ENCODE assay signal across 31 mouse cellular contexts in genomic region chr6:127591467-127591866, GRCm38 (mm10). TPM values are rescaled to one million over a fixed set of nuclear protein-coding genes. Genes with fewer than 3 reads are reported as not detected.
DNase-seq lines count a peak whose midpoint lies in the region; ATAC-seq and TF ChIP-seq lines count a peak whose summit lies in the region.
"Had no signal": no experiment of that assay in that cellular context is flagged by ENCODE, and none has a peak within 500 bp of the region (broad histone marks: within the 10 kb centered on the region; RNA-seq: fewer than 3 reads in every experiment).

No protein-coding gene starts in this region.

- no peak overlapping the region for H3K27ac ChIP-seq in intestine, embryonic 15.5 days
- H3K27ac ChIP-seq in liver, embryonic 12.5 days: peak overlapping the region; percentile 61
- H3K27ac ChIP-seq in liver, postnatal 0 days (ENCODE audit: low read depth): no peak overlapping the region
- H3K27ac ChIP-seq in layer of hippocampus, adult 2 months: no peak overlapping the region
- no peak overlapping the region for H3K27ac ChIP-seq in midbrain, postnatal 0 days (ENCODE audit: low read depth, low read length)
- H3K27ac ChIP-seq: forebrain, embryonic 13.5 days; heart, embryonic 10.5 days; heart, embryonic 15.5 days; kidney, embryonic 15.5 days; limb, embryonic 13.5 days; macrophage; midbrain, embryonic 10.5 days; neural tube, embryonic 13.5 days had no signal

- 0 out of 2 replicates have a peak, but pooled peaks cover 5% of the 10 kb centered on the region for H3K4me1 ChIP-seq in intestine, embryonic 15.5 days (replicated peaks)
- peaks cover 44% of the 10 kb centered on the region for H3K4me1 ChIP-seq in liver, embryonic 12.5 days
- 0 out of 2 replicates have a peak, but pooled peaks cover 7% of the 10 kb centered on the region for H3K4me1 ChIP-seq in liver, postnatal 0 days (ENCODE audit: insufficient read depth)
- no peaks in the 10 kb centered on the region for H3K4me1 ChIP-seq in midbrain, postnatal 0 days (ENCODE audit: insufficient read depth, low read length)
- H3K4me1 ChIP-seq: heart, embryonic 10.5 days; heart, embryonic 15.5 days; kidney, embryonic 15.5 days had no signal

- 62% methylated on average over 3 of the region's 3 CpGs for WGBS in intestine, embryonic 15.5 days
- 38% methylated on average over 3 of the region's 3 CpGs for WGBS in liver, embryonic 12.5 days (ENCODE audit: insufficient replicate concordance)
- 50% methylated on average over 3 of the region's 3 CpGs for WGBS in liver, postnatal 0 days (ENCODE audit: insufficient replicate concordance)
- 61% methylated on average over 3 of the region's 3 CpGs for WGBS in midbrain, postnatal 0 days

- no peak overlapping the region for H3K4me3 ChIP-seq in intestine, embryonic 15.5 days (replicated peaks)
- H3K4me3 ChIP-seq in liver, embryonic 12.5 days: no peak overlapping the region
- no peak overlapping the region for H3K4me3 ChIP-seq in liver, postnatal 0 days (ENCODE audit: low read depth, low read length)
- H3K4me3 ChIP-seq in layer of hippocampus, adult 2 months: no peak overlapping the region
- no peak overlapping the region for H3K4me3 ChIP-seq in midbrain, postnatal 0 days (ENCODE audit: low read depth, low read length)
- H3K4me3 ChIP-seq: erythroblast, embryonic 14.5 days; forebrain, embryonic 13.5 days; heart, embryonic 10.5 days; heart, embryonic 15.5 days; kidney, embryonic 15.5 days; limb, embryonic 13.5 days; midbrain, embryonic 10.5 days; myocyte; neural tube, embryonic 13.5 days had no signal

- peak; percentile 85 for TF ChIP-seq EP300 in liver, postnatal 0 days (IDR thresholded peaks at IDR 0.05; ENCODE audit: low read depth)

- no peak overlapping the region for H3K4me2 ChIP-seq in intestine, embryonic 15.5 days (replicated peaks)
- peak overlapping the region; percentile 25 for H3K4me2 ChIP-seq in liver, embryonic 12.5 days
- H3K4me2 ChIP-seq in liver, postnatal 0 days (ENCODE audit: low read depth, low read length): no peak overlapping the region
- no peak overlapping the region for H3K4me2 ChIP-seq in midbrain, postnatal 0 days (ENCODE audit: low read depth, low read length, poor library complexity, severe bottlenecking)
- H3K4me2 ChIP-seq: forebrain, embryonic 13.5 days; heart, embryonic 15.5 days; kidney, embryonic 15.5 days; limb, embryonic 13.5 days; neural tube, embryonic 13.5 days had no signal

- H3K9ac ChIP-seq in intestine, embryonic 15.5 days: no peak overlapping the region
- no peak overlapping the region for H3K9ac ChIP-seq in liver, embryonic 12.5 days
- H3K9ac ChIP-seq in liver, postnatal 0 days (replicated peaks): no peak overlapping the region
- no peak overlapping the region for H3K9ac ChIP-seq in midbrain, postnatal 0 days (replicated peaks; ENCODE audit: low read length, poor library complexity, severe bottlenecking)
- H3K9ac ChIP-seq: forebrain, embryonic 13.5 days; heart, embryonic 15.5 days; kidney, embryonic 15.5 days; limb, embryonic 13.5 days; neural tube, embryonic 13.5 days had no signal

- peak; percentile 65 for ATAC-seq in intestine, embryonic 15.5 days
- peak; percentile 82 for ATAC-seq in liver, embryonic 12.5 days
- peak; percentile 21; the same call in 1 of the 2 replicates for ATAC-seq in liver, postnatal 0 days
- ATAC-seq in midbrain, postnatal 0 days (ENCODE audit: low FRiP score): no peak
- ATAC-seq: forebrain, embryonic 13.5 days; hindbrain, embryonic 16.5 days; midbrain, embryonic 16.5 days; Patski had no signal

- no peaks in the 10 kb centered on the region for H3K27me3 ChIP-seq in intestine, embryonic 15.5 days (replicated peaks)
- no peaks in the 10 kb centered on the region for H3K27me3 ChIP-seq in liver, embryonic 12.5 days (replicated peaks)
- no peaks in the 10 kb centered on the region for H3K27me3 ChIP-seq in liver, postnatal 0 days (ENCODE audit: insufficient read depth, low read length)
- no peaks in the 10 kb centered on the region for H3K27me3 ChIP-seq in midbrain, postnatal 0 days (ENCODE audit: insufficient read depth, low read length)
- H3K27me3 ChIP-seq: forebrain, embryonic 13.5 days; kidney, embryonic 15.5 days; neural tube, embryonic 13.5 days had no signal

- no peak for TF ChIP-seq CTCF in liver, postnatal 0 days (IDR thresholded peaks at IDR 0.05; ENCODE audit: low read depth)
- TF ChIP-seq CTCF in layer of hippocampus, adult 2 months (conservative IDR thresholded peaks at IDR 0.05): no peak
- TF ChIP-seq CTCF in midbrain, postnatal 0 days (IDR thresholded peaks at IDR 0.05): no peak

- peak; percentile 38 for DNase-seq in thymus, postnatal 14 days
- no peak for DNase-seq in thymus, adult 18-20 months
- no peak for DNase-seq in liver, postnatal 0 days
- DNase-seq in layer of hippocampus, adult 2 months (ENCODE audit: low spot score in 2 of 2): no peak
- DNase-seq in adrenal gland, adult 18-20 months (ENCODE audit: low spot score in 2 of 2): no peak
- no peak for DNase-seq in midbrain, postnatal 0 days (ENCODE audit: low spot score)
- DNase-seq: adrenal gland, postnatal 25 days; cerebellum, adult 11-12 months; cerebellum, postnatal 10 days; gastrocnemius, postnatal 14 days; kidney, adult 11 months; kidney, postnatal 25 days; lung, adult 2 months; lung, postnatal 10 days; right cerebral cortex, postnatal 14 days had no signal

- H3K36me3 ChIP-seq in intestine, embryonic 15.5 days: no peaks in the 10 kb centered on the region
- no peaks in the 10 kb centered on the region for H3K36me3 ChIP-seq in liver, embryonic 12.5 days
- no peaks in the 10 kb centered on the region for H3K36me3 ChIP-seq in liver, postnatal 0 days (replicated peaks; ENCODE audit: insufficient read depth, low read length)
- no peaks in the 10 kb centered on the region for H3K36me3 ChIP-seq in midbrain, postnatal 0 days (ENCODE audit: insufficient read depth, low read length)
- H3K36me3 ChIP-seq: G1E; heart, embryonic 10.5 days; heart, embryonic 15.5 days; kidney, embryonic 15.5 days; limb, embryonic 13.5 days; midbrain, embryonic 10.5 days; neural tube, embryonic 13.5 days had no signal

- no peaks in the 10 kb centered on the region for H3K9me3 ChIP-seq in intestine, embryonic 15.5 days
- H3K9me3 ChIP-seq in liver, embryonic 12.5 days (replicated peaks): no peaks in the 10 kb centered on the region
- H3K9me3 ChIP-seq in liver, postnatal 0 days (ENCODE audit: low read length): no peaks in the 10 kb centered on the region
- no peaks in the 10 kb centered on the region for H3K9me3 ChIP-seq in midbrain, postnatal 0 days (ENCODE audit: low read length)
- H3K9me3 ChIP-seq: forebrain, embryonic 13.5 days; heart, embryonic 10.5 days; heart, embryonic 15.5 days; kidney, embryonic 15.5 days; limb, embryonic 13.5 days; midbrain, embryonic 10.5 days; neural tube, embryonic 13.5 days had no signal

RNA-seq across cellular contexts. Expression of gene Cracr2a, which starts 30.3 kb away (rescaled TPM):
- 2.2 and 2.5 TPM in 2 replicates for polyA plus RNA-seq in intestine, embryonic 15.5 days (2015; fragmentation: Nextera tagmentation; extraction: Ambion mirVana)
- polyA plus RNA-seq in liver, embryonic 12.5 days (2016; fragmentation: Nextera tagmentation; extraction: Ambion mirVana): 1.3 and 1.7 TPM in 2 replicates
- 0.31 and 0.47 TPM in 2 replicates for polyA plus RNA-seq in liver, postnatal 0 days (2015; fragmentation: Nextera tagmentation; extraction: Ambion mirVana)
- total RNA-seq in layer of hippocampus, adult 2 months (2021): 1 to 10 TPM; 2.3 TPM
- 1 to 10 TPM; 1.3 to 3.4 TPM for total RNA-seq in adrenal gland, adult 18-20 months (2021)
- total RNA-seq in midbrain, postnatal 0 days (2014; rRNA removed): 0.44 and 0.61 TPM in 2 replicates
- 0.47 and 0.61 TPM in 2 replicates for polyA plus RNA-seq in midbrain, postnatal 0 days (2015; fragmentation: Nextera tagmentation; extraction: Ambion mirVana)
- polyA plus RNA-seq: G1E, myocyte, Patski had no signal
